Mouse (Mus musculus): ENCODE measurements around the gene Hist2h3c1. TPM values are rescaled to one million over a fixed set of nuclear protein-coding genes. Genes with fewer than 3 reads are reported as not detected.

Gene Hist2h3c1
- total RNA-seq, 1 experiment = not detected

DNA sequence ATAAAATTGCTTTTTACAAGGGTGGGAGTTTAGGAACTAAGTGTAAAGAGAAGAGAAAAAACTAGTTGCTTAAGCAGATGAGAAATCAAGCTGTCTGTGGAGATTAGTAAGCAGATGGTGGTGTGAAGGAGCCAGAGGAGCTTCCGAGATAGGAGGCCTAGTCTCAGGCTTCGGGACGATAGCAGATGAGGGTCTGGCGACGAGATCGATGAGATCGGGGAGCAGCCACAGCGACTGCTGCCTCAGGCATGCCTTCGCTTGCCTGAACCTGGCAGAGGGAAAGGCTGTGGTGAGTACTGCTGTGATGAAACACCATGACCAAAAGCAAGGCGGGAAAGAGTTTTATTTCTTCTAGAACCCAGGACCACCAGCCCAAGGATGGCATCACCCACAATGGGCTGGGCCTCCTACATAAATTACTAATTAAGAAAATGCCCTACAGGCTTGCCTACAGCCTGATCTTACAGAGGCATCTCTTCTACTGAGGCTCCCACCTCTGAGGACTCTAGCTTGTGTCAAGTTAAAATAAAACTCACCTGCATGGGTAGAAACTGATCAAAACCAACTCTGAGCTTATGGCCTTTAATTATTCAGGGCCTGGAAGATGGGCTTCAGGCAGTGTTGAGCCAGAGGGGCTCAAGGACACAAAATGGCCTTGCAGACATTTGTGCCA, 8.3 kb downstream of the Hist2h3c1 start:
- Histone ChIP-seq H3K4me1 (ENCODE audit: control insufficient read depth in 2 of 2, insufficient read depth in 2 of 2, low read length in 2 of 2, poor library complexity in 1 of 2) (peaks cover 2 to 3% of the 10 kb centered on the region in 2 experiments; a peak in 1 of 4 replicates), H3K4me3 (ENCODE audit: insufficient read depth in 1 of 2, low read depth in 1 of 2, low read length in 2 of 2, poor library complexity in 1 of 2, severe bottlenecking in 1 of 2) (peak overlapping the region; percentile 49 to 54), H3K36me3 (ENCODE audit: control insufficient read depth, insufficient read depth, low read length, poor library complexity, severe bottlenecking) (no peaks in the 10 kb centered on the region), H3K27ac (ENCODE audit: insufficient read depth, low read depth, low read length, poor library complexity, severe bottlenecking) (no peak overlapping the region), H3K9me3 (ENCODE audit: control insufficient read depth, insufficient read depth, low read depth, low read length) (no peaks in the 10 kb centered on the region), H3K9ac (ENCODE audit: insufficient read depth, low read depth, low read length, poor library complexity, severe bottlenecking) (peak overlapping the region; percentile 66)
- in situ Hi-C loops (cut with MboI; ENCODE audit: low sequenced_read_pairs in 2 of 2, unreplicated experiment in 2 of 2) = no loop called here
- TF ChIP-seq ZNF384 (IDR thresholded peaks at IDR 0.05; ENCODE audit: low read depth, low read length) (no peak), HCFC1 (IDR thresholded peaks at IDR 0.05; ENCODE audit: borderline replicate concordance, insufficient read depth, low read length) (peak; percentile 68; the same call in 1 of the 2 replicates)
- DNase-seq (ENCODE audit: low read depth, low spot score) = no peak

DNA sequence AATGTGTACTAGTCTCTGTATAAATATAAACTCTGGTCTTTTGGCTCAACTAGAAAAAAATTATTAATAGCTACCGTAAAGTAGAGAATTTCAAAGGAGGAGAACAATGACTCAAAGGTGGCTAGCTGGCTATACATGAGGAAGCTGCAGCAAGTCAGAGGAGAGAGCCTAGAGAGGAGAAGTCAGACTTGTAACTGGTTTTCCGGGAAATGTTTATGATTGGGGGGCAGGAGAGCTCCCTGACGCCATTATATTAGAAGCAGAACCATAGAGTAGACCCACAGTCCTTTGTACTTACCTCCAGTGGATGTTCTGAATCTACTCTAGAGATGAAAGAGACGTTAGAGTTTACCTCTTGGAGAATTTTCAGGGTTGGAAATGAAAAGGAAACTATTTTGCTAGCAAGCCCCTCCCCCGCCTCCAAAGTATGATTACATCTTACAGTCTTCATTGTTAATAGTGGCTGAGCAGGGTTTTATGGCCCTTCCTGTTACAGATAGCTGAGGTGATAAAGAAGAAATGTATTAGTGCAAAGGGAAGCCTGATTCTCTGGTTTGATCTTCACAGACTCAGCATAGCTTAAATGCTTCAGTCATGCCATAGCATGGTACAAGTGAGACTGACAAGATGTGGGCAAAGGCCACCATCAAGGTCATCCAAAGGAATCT, 9.6 kb downstream of the Hist2h3c1 start:
- in situ Hi-C loops (cut with MboI; ENCODE audit: low sequenced_read_pairs in 2 of 2, unreplicated experiment in 2 of 2) = no loop called here
- Histone ChIP-seq H3K27ac (ENCODE audit: insufficient read depth, low read depth, low read length, poor library complexity, severe bottlenecking) (no peak overlapping the region), H3K36me3 (ENCODE audit: control insufficient read depth, insufficient read depth, low read length, poor library complexity, severe bottlenecking) (no peaks in the 10 kb centered on the region), H3K9ac (ENCODE audit: insufficient read depth, low read depth, low read length, poor library complexity, severe bottlenecking) (no peak overlapping the region), H3K4me1 (ENCODE audit: control insufficient read depth in 2 of 2, insufficient read depth in 2 of 2, low read length in 2 of 2, poor library complexity in 1 of 2) (peaks cover 2 to 3% of the 10 kb centered on the region in 2 experiments; a peak in 1 of 4 replicates), H3K9me3 (ENCODE audit: control insufficient read depth, insufficient read depth, low read depth, low read length) (no peaks in the 10 kb centered on the region), H3K4me3 (ENCODE audit: insufficient read depth in 1 of 2, low read depth in 1 of 2, low read length in 2 of 2, poor library complexity in 1 of 2, severe bottlenecking in 1 of 2) (no peak overlapping the region)
- no peak for DNase-seq (ENCODE audit: low read depth, low spot score)
- TF ChIP-seq ZC3H11A (IDR thresholded peaks at IDR 0.05; ENCODE audit: borderline replicate concordance, low read depth, low read length) (no peak), CHD2 (IDR thresholded peaks at IDR 0.05; ENCODE audit: low read depth, low read length) (no peak)

DNA sequence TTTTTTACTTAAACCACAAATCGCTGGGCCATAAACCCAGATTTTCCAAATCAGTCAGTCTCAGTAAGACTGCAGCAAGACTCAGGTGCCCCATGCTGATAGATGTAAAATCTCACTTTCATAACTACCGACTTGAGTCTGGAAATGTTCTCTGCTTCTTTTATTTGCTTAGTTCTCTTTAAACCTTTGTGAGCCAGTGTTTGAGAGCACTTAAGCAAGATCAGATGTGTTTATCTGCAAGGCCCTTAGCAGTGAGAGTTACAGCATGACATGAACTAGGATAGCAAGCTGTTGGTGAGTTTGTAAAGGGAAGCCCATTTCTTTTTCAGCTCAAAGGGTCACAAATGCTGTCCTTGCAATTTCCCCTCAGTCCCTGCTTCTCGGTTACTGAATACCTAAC, 10.7 kb downstream of the Hist2h3c1 start:
- Histone ChIP-seq H3K27ac (ENCODE audit: insufficient read depth, low read depth, low read length, poor library complexity, severe bottlenecking) (no peak overlapping the region), H3K9me3 (ENCODE audit: control insufficient read depth, insufficient read depth, low read depth, low read length) (no peaks in the 10 kb centered on the region), H3K4me3 (ENCODE audit: insufficient read depth in 1 of 2, low read depth in 1 of 2, low read length in 2 of 2, poor library complexity in 1 of 2, severe bottlenecking in 1 of 2) (no peak overlapping the region), H3K4me1 (ENCODE audit: control insufficient read depth in 2 of 2, insufficient read depth in 2 of 2, low read length in 2 of 2, poor library complexity in 1 of 2) (peaks cover 3 to 4% of the 10 kb centered on the region in 2 experiments; a peak in 1 of 4 replicates), H3K9ac (ENCODE audit: insufficient read depth, low read depth, low read length, poor library complexity, severe bottlenecking) (no peak overlapping the region), H3K36me3 (ENCODE audit: control insufficient read depth, insufficient read depth, low read length, poor library complexity, severe bottlenecking) (no peaks in the 10 kb centered on the region)
- in situ Hi-C loops (cut with MboI; ENCODE audit: low sequenced_read_pairs in 2 of 2, unreplicated experiment in 2 of 2) = no loop called here
- TF ChIP-seq ZC3H11A (IDR thresholded peaks at IDR 0.05; ENCODE audit: borderline replicate concordance, low read depth, low read length) (no peak), MAFK (IDR thresholded peaks at IDR 0.05; ENCODE audit: insufficient read depth, low read depth, low read length) (no peak), HCFC1 (IDR thresholded peaks at IDR 0.05; ENCODE audit: borderline replicate concordance, insufficient read depth, low read length) (no peak), ZNF384 (IDR thresholded peaks at IDR 0.05; ENCODE audit: low read depth, low read length) (no peak), CHD2 (IDR thresholded peaks at IDR 0.05; ENCODE audit: low read depth, low read length) (no peak)
- DNase-seq (ENCODE audit: low read depth, low spot score) = no peak

DNA sequence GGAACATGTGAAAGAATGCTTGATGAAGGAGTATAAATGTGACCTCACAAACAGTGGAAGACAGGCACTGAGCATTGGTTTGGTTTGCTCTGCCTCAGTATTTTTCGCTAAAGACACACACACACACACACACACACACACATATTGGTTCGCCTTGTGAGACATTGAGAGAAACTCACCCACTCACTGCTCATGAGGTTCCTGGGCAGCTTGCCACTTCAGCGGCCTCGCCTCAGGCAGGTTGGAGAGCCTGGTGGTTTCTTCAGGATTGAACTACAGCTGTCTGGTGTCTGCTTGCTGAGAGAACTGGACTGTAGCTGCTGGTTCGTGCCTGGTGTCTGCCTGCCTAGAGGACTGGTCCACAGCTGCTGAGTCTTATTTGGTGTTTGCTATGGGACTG, 13.7 kb downstream of the Hist2h3c1 start:
- Histone ChIP-seq H3K36me3 (ENCODE audit: control insufficient read depth, insufficient read depth, low read length, poor library complexity, severe bottlenecking) (no peaks in the 10 kb centered on the region), H3K9me3 (ENCODE audit: control insufficient read depth, insufficient read depth, low read depth, low read length) (no peaks in the 10 kb centered on the region), H3K4me3 (ENCODE audit: insufficient read depth in 1 of 2, low read depth in 1 of 2, low read length in 2 of 2, poor library complexity in 1 of 2, severe bottlenecking in 1 of 2) (no peak overlapping the region), H3K4me1 (ENCODE audit: control insufficient read depth in 2 of 2, insufficient read depth in 2 of 2, low read length in 2 of 2, poor library complexity in 1 of 2) (peaks cover 0 to 2% of the 10 kb centered on the region in 2 experiments; a peak in 1 of 4 replicates), H3K27ac (ENCODE audit: insufficient read depth, low read depth, low read length, poor library complexity, severe bottlenecking) (no peak overlapping the region), H3K9ac (ENCODE audit: insufficient read depth, low read depth, low read length, poor library complexity, severe bottlenecking) (no peak overlapping the region)
- DNase-seq (ENCODE audit: low read depth, low spot score) = no peak
- in situ Hi-C loops (cut with MboI; ENCODE audit: low sequenced_read_pairs in 2 of 2, unreplicated experiment in 2 of 2) = no loop called here
- no peak for TF ChIP-seq CHD2 (IDR thresholded peaks at IDR 0.05; ENCODE audit: low read depth, low read length)
- no peak for TF ChIP-seq ZNF384 (IDR thresholded peaks at IDR 0.05; ENCODE audit: low read depth, low read length)
- TF ChIP-seq HCFC1 (IDR thresholded peaks at IDR 0.05; ENCODE audit: borderline replicate concordance, insufficient read depth, low read length) = no peak
- TF ChIP-seq MAFK (IDR thresholded peaks at IDR 0.05; ENCODE audit: insufficient read depth, low read depth, low read length) = no peak
- no peak for TF ChIP-seq ZC3H11A (IDR thresholded peaks at IDR 0.05; ENCODE audit: borderline replicate concordance, low read depth, low read length)
